Mouse (Mus musculus): ENCODE results near the gene Ext2.

- no peak for TF ChIP-seq MAX (IDR thresholded peaks at IDR 0.05)
- no peak for TF ChIP-seq CTCF (IDR thresholded peaks at IDR 0.05; ENCODE audit: control insufficient read depth, insufficient read depth, insufficient read length)
- no peak for TF ChIP-seq USF1 (IDR thresholded peaks at IDR 0.05; ENCODE audit: low read depth)
Measured at GRCm38 (mm10) chr2:93782682-93783081, 39.7 kb downstream of the Ext2 start.

Measured in C2C12 (cell line).